Mouse (Mus musculus): ENCODE data around the gene BC052040. TPM values are rescaled to one million over a fixed set of nuclear protein-coding genes. Genes with fewer than 3 reads are reported as not detected.
A peak's percentile ranks its signal among the peaks of the same experiment; 100 is the strongest.

The BC052040 gene
- total RNA-seq, 2 experiments from 2014 or later: 2.9 to 4.0 TPM

DNA sequence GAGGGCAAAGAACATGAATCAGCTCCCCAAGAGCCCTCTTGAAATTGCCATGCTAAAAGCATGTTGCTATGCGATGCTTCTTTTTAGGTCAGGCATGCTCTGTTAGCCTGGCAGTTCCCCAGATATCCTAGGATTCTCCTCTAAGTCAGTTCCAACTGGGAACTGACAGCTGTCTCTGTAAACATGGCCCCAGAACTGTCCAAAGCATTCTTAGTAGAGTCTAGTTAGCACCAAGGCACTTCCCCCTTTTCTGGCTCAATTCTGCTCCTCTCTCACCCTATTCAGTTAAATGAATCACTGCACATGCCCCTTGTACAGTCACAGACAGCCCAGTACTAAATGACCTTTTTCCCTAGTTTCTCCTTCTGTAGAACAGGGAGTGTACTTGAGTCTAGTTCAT, 191.2 kb downstream of the BC052040 start:
- no peak for DNase-seq

DNA sequence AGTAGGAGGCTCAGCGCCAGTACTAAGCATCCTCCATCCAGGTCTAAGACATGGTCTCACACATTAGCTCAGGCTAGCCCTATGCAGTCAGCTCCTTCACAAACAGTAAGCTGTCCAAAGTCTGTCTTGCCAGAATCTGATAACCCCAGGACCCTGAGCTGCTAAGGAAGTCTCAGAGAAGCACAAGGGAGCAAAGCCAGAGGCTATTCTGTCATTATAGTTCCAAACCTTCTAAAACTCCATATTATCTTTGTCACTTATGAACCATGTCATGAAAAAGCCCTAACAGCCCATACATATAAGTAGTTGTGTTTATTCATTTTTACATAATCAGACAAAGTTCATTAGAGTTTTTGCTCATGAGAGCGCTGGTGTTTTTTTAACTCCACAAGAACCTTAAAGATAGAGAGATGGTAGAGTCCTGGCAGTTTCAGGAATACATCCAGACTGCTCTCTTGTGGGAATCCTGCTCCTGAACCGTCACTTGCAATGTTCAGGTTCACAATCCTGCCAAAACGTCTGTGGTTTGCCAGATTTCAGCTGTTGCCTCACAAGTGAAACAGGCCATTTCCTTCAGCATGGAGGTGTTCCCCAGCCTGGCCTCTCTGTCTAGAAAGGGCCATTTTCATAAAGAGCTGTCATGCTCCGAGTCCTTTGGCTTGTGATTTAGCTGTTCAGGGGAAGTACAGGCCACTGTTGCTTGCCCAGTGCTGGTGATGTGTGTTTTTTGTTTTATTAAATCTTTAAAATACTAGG, 192.8 kb downstream of the BC052040 start:
- no peak for DNase-seq

DNA sequence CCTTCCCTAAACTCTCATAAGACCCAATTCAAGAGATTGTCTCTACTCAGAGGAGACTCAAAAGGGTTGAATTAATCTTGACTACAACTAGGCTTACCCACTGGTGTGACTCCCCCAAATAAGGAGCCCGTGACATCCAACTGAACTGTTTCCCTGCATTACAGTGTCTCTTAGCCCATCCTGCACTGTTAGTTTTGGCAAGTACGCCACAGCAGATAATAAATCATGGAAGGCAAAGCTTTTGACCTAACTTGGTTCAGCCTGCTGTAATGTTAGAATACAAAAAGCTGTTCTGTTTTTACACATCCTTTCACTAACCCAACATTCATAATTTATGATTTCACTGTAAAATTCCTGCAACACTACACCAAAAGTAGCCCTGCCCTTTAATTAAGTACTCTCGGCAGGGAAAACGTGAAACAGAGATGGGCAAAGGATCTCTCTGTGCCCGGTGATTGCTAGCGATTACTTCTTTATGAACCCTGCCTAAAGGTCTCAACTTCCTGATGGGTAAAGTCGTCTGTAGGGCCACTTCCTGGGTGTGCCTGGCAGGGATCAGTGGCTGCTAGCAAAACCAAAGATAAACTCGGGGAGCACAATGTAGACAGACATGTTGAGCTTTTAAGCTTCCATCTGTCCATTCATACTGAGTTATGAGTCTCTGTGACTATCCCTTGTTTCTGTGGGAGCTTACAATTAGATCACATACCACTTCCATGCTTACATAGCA, 194.1 kb downstream of the BC052040 start:
- DNase-seq: no peak

DNA sequence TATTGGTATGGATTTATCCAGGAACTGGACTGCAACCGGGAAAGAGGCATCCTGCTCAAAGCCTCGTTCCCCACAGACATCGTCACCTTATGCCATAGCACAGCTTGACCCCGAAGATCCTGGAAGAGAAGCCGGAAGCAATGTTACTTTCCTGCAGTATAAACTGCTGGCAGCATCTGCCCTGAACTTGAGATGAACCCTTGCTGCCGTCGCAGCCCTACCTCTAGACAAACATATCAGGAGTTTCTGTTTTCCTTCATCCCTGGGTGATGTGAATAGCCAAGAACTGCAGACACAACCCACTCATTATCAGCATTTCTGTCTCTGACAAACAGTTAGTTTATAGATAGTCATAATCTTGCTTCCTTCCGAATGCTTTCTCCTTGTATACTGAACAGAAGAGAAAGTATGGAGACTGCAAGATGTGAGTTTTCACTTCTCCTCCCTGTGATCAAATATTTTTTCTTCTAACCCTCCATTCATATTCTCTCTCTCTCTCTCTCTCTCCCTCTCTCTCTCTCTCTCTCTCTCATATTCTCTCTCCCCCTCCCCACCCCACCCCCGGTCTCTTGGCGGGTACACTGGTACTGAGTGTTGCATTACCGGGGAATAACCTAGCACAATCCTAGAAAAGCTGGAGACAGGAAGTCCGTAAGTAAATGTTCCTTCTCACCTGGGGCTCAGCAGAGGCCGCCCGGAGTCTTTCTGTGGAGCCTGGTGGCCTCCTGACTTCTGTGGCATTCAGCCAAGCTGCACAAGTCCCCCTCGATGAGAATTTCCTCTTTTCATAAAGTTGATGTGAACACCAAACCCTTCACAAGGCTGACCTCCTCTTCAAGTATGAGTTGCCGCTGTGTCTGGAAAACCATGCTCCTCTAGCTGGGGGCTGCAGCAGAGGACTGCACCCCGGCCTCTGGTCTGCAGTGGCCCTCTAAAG, 195.7 kb downstream of the BC052040 start:
- peak in 1 of 2 experiments; percentile 39 for DNase-seq

DNA sequence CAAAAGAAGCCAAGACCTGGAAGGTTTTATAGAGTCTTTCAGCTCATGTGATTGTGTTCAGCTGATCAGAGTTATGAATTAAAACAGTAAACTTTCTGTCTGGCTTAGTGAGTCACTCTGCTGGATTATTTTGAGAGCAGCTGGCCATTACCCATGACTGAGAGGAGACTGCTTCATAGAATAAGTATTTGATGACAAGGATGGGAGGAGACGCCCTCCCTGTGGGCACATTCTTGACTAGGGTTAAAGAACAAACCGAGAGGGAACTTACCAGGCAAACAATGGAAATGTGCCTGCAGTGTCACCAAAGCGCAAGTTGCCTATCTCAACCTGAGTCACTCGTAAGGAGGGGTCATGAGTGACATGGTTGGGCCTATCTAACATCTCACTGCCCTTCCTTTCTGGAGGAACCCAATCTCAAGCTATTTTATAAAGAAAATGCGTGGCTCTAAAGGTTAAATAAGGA, 199.1 kb downstream of the BC052040 start:
- peak in 1 of 2 experiments; percentile 37 for DNase-seq

DNA sequence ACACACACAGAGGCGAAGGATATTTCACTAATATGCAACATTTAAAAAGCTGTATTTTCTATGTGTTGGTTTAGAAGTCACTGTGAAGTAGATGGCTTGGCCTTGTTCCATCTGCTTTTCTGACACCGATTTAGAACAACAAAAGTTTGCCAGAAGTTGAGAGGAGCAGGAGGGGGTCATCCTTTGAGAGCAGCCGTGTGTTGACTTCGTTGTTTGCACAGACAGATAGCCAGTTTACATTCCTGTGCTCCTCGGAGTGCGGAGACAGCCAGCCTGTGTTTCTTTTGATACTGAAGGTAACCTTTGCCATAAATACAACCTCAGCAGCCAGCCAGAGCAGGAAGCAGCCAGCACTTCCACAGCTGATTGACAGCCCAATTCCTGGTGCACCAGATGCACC, 204.2 kb downstream of the BC052040 start:
- DNase-seq: no peak

DNA sequence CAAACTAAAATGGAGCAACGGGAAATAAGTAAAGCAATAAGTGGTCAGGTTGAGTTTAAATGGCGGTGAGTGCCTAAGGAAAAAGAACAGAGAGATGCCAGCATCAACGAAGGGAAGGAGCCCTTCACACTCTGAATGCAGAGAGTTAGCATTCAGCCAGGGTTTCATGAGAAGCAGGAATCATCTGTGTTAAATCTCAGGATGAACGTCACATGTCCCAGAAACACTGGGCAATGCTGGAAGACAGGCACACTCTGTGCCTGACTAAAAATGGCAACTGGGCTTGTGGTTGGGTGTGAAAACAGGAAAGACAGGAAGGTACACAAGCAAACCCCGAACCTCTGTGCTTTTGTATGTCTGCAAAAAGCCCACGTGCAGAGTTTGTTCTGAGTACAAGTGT, 217.3 kb downstream of the BC052040 start:
- DNase-seq: no peak

DNA sequence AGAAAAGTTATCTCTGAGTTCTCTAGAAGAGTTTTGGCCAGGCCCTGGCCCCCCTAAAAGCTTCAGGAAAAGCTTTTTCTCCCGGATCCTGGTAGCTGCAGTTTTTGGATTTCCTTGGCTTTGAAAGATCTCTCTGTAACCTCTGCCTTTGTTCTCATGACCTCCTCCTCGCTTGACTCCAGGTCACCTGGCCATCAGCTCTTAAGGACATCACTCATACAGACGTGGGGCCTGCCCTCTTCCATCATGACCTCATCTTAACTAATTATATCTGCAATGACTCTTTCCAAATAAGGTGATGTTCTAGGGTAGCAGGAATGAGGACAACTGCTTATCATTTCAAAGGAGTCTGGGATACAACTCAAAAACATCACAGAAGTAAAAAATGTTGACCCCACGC, 226.9 kb downstream of the BC052040 start:
- DNase-seq: peak in 1 of 2 experiments; percentile 23

DNA sequence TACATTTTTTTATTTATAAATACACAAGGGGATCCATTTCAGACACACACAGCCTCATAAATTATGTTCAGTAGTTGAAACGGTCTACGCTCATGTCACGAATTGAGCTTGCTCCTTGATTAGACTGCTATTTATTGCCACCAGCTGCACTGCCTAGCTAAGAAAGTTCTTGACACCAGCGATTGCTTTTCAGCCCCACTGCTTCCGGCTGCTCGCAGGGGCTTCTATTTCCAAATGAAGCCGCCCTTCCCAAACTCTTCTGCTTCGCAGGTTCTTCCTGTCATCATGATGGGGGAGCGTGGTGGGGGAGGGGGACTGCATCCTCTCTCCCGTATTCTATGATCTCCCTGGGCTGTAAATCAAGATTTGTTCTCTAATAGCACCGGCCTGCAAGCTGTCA, 231.8 kb downstream of the BC052040 start:
- peak in 1 of 2 experiments; percentile 12 for DNase-seq

DNA sequence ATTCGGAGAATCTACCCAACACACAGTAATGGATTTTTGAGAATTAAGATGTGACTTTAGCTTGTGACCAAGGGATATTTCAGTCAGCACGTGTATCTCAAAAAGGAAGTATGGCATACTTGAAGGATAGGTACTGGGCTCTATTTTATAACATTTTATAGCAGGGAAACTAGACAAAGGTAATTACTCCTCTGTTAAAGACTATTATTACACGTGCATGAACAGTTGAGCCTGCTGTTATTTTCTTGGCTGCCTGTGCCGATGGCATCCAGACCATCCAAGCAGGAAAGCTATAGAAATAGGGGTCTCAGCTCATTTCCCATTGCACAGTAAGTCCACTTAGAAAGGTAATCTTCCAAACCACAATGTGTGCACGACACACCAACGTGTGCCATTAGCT, 232.2 kb downstream of the BC052040 start:
- DNase-seq: no peak

DNA sequence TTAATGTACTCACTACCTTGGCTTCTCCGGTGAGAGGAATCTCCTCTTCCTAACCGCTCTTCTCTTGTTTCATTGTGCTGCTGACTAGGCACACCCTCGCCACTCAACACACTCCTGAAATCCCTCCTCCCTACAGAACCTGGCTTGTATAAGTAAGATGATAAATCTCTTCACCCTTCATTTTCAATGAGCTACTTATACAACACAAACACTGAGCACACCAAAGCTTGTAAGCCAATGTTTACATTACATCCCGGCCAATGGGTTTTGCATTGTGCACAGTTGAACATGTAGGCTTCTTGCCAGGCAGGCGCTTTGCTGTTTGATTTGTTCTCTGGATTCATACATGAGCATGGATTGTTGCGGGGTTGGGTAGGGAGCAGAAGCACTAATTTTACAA, 236.4 kb downstream of the BC052040 start:
- no peak for DNase-seq

DNA sequence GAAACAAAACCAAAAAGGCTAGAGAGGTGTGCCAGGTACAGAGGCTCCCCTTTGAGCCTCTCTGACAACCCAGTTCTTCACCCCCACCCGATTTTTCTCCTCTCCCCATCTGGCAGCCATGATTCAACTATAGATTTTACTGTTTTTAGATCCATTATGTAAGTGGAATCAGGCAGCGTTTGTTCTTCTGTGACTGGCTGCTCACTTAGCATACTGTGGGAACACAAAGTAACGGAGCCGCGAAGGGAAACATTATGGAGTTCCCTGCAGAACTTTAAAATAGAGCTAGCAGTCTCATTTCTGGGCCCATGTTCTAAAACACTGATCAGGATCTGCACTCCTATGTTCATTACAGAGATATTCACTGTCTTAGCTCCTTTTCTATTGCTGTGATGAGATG, 240.8 kb downstream of the BC052040 start:
- DNase-seq: no peak

Small RNAs within 50 kb of the gene (microRNA-seq; reads per million reads assigned to microRNA genes)
- not detected for gene Mir1951
